Mouse (Mus musculus): ENCODE measurements at regions not wholly inside any gene's neighbourhood (a gene's known extent, or its start where the extent isn't known, plus 50 kb on each side); places are given as distances from the start of the nearest gene placed in this dataset.

DNA sequence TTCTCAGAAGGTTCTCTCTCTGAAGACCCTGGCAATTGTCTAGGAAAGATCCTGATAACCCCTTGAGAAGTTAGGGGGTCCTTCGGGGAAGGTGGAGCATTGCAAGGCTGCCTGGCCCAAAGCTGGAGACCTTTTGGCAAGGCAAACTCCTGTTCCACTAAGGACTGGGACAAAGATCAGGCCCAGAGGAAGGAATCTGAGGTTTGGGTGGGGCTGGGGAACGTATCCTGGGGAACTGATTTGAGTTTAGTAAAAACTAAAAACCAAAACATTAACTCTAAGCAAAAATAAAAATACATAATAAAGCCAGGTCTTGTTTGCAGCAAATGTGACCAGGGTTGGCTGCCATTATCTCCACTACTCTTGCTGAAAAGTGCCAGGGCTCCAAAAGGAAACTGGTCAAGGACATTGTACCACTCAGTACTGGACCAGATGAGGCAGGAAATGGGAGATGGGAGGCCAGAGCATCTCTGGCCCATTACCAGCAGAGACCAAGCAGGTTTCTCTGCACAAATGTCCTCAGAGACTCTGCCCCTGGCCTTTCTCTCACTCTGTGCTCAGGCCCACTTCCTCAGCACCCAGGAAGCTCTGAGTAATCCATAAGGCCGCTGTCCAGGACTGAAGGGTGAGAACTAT is 321.5 kb downstream of the Cxcl12 start:
- ATAC-seq (ENCODE audit: insufficient number of reproducible peaks, low FRiP score, low TSS enrichment): no peak

GRCm38 (mm10) chr6:117494971-117495370 is 326.6 kb downstream of the Cxcl12 start:
- no peak for ATAC-seq (ENCODE audit: insufficient number of reproducible peaks, low FRiP score, low TSS enrichment)

DNA sequence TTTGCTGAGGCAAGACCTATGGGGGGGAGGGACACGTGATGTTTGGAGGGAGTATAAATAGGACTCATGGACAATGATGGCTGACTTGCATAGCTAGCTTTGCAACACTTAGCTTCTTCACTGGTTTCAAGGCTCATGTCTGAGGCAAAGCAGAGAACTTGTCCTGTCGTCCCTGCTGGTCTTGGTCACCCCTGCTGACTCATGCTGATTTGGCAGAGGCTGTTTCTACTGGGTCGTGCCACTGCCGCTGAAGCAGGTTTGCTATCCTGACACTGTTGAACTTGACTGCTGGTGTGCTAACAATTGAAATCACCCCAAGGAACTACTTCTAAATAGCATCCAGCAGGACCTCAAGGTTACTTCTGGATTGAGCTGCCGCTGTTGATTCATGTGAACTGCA is 329.0 kb downstream of the Cxcl12 start:
- no peak for ATAC-seq (ENCODE audit: insufficient number of reproducible peaks, low FRiP score, low TSS enrichment)

- ATAC-seq (ENCODE audit: insufficient number of reproducible peaks, low FRiP score, low TSS enrichment): no peak
Measured at GRCm38 (mm10) chr6:117497904-117498303, 329.6 kb downstream of the Cxcl12 start.

- ATAC-seq (ENCODE audit: insufficient number of reproducible peaks, low FRiP score, low TSS enrichment): no peak
Measured at GRCm38 (mm10) chr6:117502346-117502745, 334.0 kb downstream of the Cxcl12 start.

- ATAC-seq (ENCODE audit: insufficient number of reproducible peaks, low FRiP score, low TSS enrichment): no peak
Measured at GRCm38 (mm10) chr6:117504771-117505170, 336.2 kb upstream of the Zfp637 start.

GRCm38 (mm10) chr6:117505431-117505830 is 335.5 kb upstream of the Zfp637 start:
- ATAC-seq (ENCODE audit: insufficient number of reproducible peaks, low FRiP score, low TSS enrichment): no peak

DNA sequence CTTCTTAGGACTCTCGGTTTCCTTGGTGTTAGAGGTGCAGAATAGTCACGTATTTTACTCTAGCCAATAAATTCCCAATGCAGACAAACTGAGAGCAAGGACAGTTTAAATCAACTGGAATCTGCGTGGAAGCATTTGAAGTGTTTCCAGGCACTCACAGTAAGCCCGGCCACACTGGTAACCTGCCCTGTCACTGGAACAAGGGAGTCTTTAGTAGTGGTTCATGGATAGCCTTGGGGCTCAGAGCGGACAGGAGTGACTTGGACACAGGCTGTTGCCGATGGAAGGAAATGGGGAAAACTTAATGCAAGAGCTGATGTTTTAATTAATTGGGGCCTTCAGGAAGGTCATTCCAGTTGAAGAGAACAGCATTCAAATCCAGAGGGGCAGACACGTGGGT is 334.4 kb upstream of the Zfp637 start:
- no peak for ATAC-seq (ENCODE audit: insufficient number of reproducible peaks, low FRiP score, low TSS enrichment)

DNA sequence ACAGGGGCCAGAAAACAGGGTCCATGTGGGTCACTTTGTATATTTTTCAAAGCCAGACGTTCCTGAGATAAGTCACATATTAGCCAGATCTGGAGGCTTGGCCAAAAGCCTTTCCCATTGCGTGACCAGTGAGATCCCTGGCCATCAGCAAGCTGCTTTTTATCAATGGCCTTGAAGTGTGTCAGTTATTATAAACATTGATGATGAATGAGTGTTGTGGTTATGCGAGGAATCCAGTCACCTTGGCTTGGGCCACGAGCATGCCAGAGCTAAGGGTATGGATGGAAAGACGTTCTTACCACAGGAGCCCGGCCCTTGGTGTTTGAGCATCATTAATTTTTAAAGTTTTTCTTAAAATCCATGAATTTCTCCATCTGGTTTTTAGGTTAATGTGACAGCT is 332.1 kb upstream of the Zfp637 start:
- no peak for ATAC-seq (ENCODE audit: insufficient number of reproducible peaks, low FRiP score, low TSS enrichment)

DNA sequence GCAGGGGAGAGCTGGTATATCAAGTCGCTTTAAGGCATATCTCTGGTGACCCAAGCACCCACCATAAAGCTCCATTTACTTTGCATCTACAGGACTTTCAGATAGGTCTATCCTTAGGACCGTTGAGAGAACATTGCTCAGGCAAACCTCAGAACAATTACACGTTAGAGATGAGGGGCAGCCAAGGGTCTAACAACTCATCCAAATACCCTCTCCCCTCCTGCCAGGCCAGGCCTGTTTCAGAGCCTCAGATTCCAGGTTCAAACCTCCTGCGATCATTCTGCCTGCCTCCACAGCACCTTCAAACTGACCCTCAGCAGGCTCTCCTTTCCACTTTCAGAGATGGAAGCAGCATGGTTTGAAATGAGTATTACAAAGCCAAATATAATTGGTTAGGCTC is 331.0 kb upstream of the Zfp637 start:
- no peak for ATAC-seq (ENCODE audit: insufficient number of reproducible peaks, low FRiP score, low TSS enrichment)

DNA sequence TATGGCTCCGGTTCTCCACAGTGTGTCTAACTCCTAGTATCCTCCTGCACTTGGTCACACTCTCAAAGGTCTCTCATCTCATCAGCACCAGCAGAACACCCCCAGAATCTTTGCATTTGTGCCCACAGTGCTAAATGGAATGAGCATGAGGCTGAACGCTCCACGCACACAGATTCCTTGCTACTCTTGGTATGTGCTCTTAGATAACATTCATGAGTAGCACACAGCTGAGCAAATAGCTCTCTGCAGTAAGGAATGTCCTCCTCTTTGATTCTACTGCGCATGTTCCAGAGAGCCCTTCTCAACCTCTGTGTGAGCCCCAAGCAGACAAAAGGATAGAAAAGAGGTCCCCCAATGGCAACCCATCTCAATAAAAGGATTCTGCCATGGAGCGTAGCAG is 326.1 kb upstream of the Zfp637 start:
- no peak for ATAC-seq (ENCODE audit: insufficient number of reproducible peaks, low FRiP score, low TSS enrichment)

DNA sequence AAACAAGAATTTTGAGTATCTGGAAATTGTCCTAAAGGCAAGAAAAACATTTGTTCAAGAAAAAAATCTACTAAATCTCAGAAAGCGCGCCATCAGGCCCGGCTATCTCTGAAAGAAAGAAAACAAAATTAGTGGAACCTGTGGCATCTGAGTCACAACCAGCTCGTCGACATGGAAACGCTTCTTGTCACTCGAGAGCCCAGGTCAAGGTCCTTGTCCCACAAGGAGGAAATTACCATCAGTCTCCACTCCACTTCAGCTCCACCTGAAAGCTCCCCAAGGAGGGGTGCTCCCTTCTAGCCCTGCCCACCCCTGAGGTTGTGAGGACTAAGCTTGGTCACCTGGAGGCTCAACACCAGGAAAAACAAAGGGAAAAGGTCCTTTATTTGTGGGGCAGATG is 324.1 kb upstream of the Zfp637 start:
- no peak for ATAC-seq (ENCODE audit: insufficient number of reproducible peaks, low FRiP score, low TSS enrichment)

DNA sequence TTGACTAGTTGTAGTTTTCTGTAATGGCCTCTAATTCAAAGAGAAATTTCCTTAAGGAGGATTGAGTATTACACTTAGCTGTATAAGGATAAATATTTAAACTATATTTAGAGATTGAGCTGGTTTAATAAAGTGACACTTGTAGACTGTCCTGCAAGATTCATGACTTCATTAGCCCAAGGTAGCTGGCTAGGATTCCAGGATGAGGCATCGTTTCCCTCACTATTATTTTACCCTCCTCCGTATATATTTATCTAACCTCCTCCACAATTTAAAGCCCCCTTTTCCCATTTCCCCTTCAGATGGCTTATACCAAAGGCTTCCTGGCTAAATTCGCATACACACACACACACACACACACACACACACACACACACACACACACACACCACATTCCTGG is 322.0 kb upstream of the Zfp637 start:
- ATAC-seq (ENCODE audit: insufficient number of reproducible peaks, low FRiP score, low TSS enrichment): no peak

- no peak for ATAC-seq (ENCODE audit: insufficient number of reproducible peaks, low FRiP score, low TSS enrichment)
Measured at GRCm38 (mm10) chr6:117519466-117519865, 321.5 kb upstream of the Zfp637 start.

DNA sequence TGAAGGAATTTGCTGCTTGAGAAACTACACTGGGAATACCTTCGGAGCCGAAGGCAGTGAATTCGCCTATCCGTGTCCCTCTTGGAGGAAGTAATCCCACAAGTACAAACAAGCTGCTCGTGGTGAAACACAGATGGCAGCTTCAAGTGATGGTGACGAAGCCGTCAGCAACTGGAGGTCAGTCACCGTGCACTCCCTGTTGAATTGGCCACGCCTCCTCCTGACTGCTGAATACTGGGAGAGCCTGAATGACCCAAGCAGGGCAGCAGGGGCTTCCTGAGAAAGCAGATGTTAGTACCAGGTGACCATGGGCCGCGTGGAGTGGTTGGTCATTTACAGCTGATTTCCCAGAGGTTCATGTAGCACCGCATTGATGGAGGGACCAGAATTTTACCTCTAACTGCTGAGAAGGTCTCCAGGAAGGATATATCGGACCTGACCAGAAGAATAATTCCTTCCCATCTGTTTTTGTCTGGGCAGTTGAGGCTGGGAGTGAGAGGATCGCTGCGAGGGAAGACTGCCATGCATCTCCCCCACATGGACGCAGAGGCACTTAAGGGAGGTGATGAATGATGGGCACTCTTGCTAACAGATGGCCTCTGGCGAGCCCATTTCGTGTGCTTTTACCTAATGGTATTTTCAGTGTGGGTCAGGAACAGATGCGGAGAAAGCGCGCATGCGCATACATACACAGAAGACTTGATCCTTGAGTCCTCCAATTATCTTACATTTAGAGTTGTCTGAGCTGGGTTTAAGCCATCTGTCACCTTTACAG is 314.6 kb upstream of the Zfp637 start:
- no peak for ATAC-seq (ENCODE audit: insufficient number of reproducible peaks, low FRiP score, low TSS enrichment)

- no peak for ATAC-seq (ENCODE audit: insufficient number of reproducible peaks, low FRiP score, low TSS enrichment)
Measured at GRCm38 (mm10) chr6:117527526-117527925, 313.5 kb upstream of the Zfp637 start.

GRCm38 (mm10) chr6:117534149-117534548 is 306.8 kb upstream of the Zfp637 start:
- ATAC-seq (ENCODE audit: insufficient number of reproducible peaks, low FRiP score, low TSS enrichment): no peak

GRCm38 (mm10) chr6:117534991-117535390 is 306.0 kb upstream of the Zfp637 start:
- ATAC-seq (ENCODE audit: insufficient number of reproducible peaks, low FRiP score, low TSS enrichment): no peak

DNA sequence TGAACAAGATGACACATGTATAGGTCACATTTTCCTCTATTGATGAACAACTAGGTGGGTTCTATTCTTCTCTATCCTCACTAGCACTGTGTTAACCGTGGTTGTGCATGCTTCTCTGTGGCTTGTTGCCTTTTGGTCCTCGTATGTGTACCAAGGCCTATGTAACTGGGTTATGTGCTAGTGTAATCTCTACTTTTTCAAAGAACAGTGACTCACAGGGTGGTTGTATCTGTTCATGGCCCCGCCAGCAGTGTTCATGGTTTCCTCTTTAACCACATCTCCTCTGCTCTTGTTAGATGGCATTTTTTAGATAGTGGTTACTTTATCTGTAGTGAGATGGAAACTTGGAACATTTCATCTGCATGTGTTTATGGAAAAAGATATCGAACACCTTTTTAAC is 304.9 kb upstream of the Zfp637 start:
- ATAC-seq (ENCODE audit: insufficient number of reproducible peaks, low FRiP score, low TSS enrichment): no peak

GRCm38 (mm10) chr6:117542431-117542830 is 298.5 kb upstream of the Zfp637 start:
- no peak for ATAC-seq (ENCODE audit: insufficient number of reproducible peaks, low FRiP score, low TSS enrichment)

DNA sequence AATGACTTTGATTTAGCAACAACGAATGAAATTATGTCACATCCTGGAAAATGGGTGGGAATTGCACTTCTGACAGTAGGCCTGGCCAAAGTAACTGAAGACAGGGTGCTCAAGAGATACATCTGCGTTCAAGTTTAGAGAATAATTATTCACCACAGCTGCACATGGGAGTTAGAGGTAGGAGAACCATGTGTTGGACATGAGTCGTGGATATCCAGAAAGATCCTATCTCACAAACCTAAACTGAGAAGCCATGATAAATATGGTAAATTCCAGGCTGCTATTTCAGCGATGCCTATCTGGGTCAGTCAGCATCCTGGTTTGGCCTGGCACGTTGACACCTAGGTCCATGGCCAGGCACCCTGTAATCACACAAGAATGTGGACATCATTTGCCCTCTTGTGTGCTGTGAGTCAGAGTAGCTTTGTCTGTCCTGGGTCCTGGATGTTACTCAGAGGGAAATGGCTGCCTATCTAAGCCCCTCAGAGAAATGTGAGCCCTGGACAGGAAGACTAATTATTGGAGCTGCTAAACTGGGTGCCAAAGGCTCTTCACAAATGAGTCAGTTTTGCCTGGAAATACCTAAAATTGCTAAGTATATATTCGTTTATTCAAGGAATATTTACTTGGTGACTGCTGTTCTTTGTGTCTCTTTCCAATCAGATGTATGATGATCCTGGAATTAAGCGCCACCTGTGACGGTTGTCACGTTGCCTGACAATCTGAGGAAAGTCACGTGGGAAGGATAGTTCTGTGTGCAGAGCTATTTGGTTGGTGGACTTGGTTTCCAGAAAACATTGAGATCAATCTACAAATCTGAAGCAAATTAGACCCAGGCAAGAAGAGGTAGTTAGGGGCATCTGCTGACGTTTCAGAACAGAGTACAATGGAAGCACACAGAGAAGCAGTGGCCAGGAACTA is 296.4 kb upstream of the Zfp637 start:
- no peak for ATAC-seq (ENCODE audit: insufficient number of reproducible peaks, low FRiP score, low TSS enrichment)

All from cerebellum, adult (tissue).